In genomic region chr13:114817751-114818360, GRCm38 (mm10) we compare ENCODE assay signal across 7 mouse cellular contexts. TPM values are rescaled to one million over a fixed set of nuclear protein-coding genes. Genes with fewer than 3 reads are reported as not detected.
DNase-seq lines count a peak whose midpoint lies in the region; ATAC-seq lines count a peak whose summit lies in the region.

TSS of gene Mocs2 (plus strand) at chr13:114818236.

- DNase-seq in adrenal gland, postnatal 14 days, result peak; percentile 98
- peak; percentile 96 for DNase-seq in embryonic facial prominence, embryonic 11.5 days (ENCODE audit: low spot score)
- DNase-seq in heart, adult 11 months, result peak; percentile 99
- DNase-seq in kidney, adult 18-20 months, result peak; percentile 95
- DNase-seq in limb, embryonic 11.5 days (ENCODE audit: low spot score), result peak; percentile 96
- DNase-seq in midbrain, embryonic 14.5 days, result peak; percentile 99
- peak; percentile 88 to 98 for DNase-seq in spleen, adult 18-20 months

- ATAC-seq in embryonic facial prominence, embryonic 11.5 days (replicated peaks; ENCODE audit: insufficient number of reproducible peaks, low FRiP score, low TSS enrichment, low read depth), result peak; percentile 97
- peak; percentile 98 for ATAC-seq in limb, embryonic 11.5 days (ENCODE audit: insufficient number of reproducible peaks, low FRiP score, low TSS enrichment, low read depth)
- ATAC-seq in midbrain, embryonic 14.5 days (ENCODE audit: low FRiP score, low TSS enrichment), result peak; percentile 98

- no peak within 1 kb of the TSS for H3K27ac ChIP-seq in embryonic facial prominence, embryonic 11.5 days (replicated peaks; ENCODE audit: low read depth, low read length)
- H3K27ac ChIP-seq in limb, embryonic 11.5 days (replicated peaks; ENCODE audit: low read depth, low read length), result no peak within 1 kb of the TSS
- no peak within 1 kb of the TSS for H3K27ac ChIP-seq in midbrain, embryonic 14.5 days (replicated peaks; ENCODE audit: low read depth, low read length)

- no peaks in the 10 kb centered on the region for H3K36me3 ChIP-seq in embryonic facial prominence, embryonic 11.5 days (replicated peaks; ENCODE audit: control insufficient read depth, insufficient read depth, low read depth, low read length)
- no peaks in the 10 kb centered on the region; the same call in 1 of the 2 replicates for H3K36me3 ChIP-seq in limb, embryonic 11.5 days (ENCODE audit: control insufficient read depth, insufficient read depth, low read length)
- no peaks in the 10 kb centered on the region for H3K36me3 ChIP-seq in midbrain, embryonic 14.5 days (ENCODE audit: control insufficient read depth, insufficient read depth, low read length)

- H3K4me3 ChIP-seq in embryonic facial prominence, embryonic 11.5 days (ENCODE audit: low read depth, low read length), result peak within 1 kb of the TSS; percentile 67
- peak within 1 kb of the TSS; percentile 73 for H3K4me3 ChIP-seq in limb, embryonic 11.5 days (ENCODE audit: low read depth, low read length)
- peak within 1 kb of the TSS; percentile 72 for H3K4me3 ChIP-seq in midbrain, embryonic 14.5 days (replicated peaks; ENCODE audit: low read depth, low read length)

- under 1% methylated on average over 39 of the region's 39 CpGs for WGBS in embryonic facial prominence, embryonic 11.5 days
- under 1% methylated on average over 39 of the region's 39 CpGs for WGBS in limb, embryonic 11.5 days
- WGBS in midbrain, embryonic 14.5 days, result 1% methylated on average over 39 of the region's 39 CpGs

- no peaks in the 10 kb centered on the region for H3K27me3 ChIP-seq in embryonic facial prominence, embryonic 11.5 days (ENCODE audit: control insufficient read depth, insufficient read depth, low read length)
- no peaks in the 10 kb centered on the region for H3K27me3 ChIP-seq in limb, embryonic 11.5 days (ENCODE audit: control insufficient read depth, insufficient read depth, low read length)
- H3K27me3 ChIP-seq in midbrain, embryonic 14.5 days (ENCODE audit: control insufficient read depth, insufficient read depth, low read length), result no peaks in the 10 kb centered on the region

- H3K4me2 ChIP-seq in embryonic facial prominence, embryonic 11.5 days (ENCODE audit: low read depth, low read length), result peak within 1 kb of the TSS; percentile 74
- peak within 1 kb of the TSS; percentile 56 for H3K4me2 ChIP-seq in limb, embryonic 11.5 days (ENCODE audit: low read depth, severe bottlenecking)
- H3K4me2 ChIP-seq in midbrain, embryonic 14.5 days (ENCODE audit: low read length), result peak within 1 kb of the TSS; percentile 87

- H3K9ac ChIP-seq in embryonic facial prominence, embryonic 11.5 days (replicated peaks; ENCODE audit: low read length), result peak within 1 kb of the TSS; percentile 66
- peak within 1 kb of the TSS; percentile 60 for H3K9ac ChIP-seq in limb, embryonic 11.5 days (ENCODE audit: low read length)
- H3K9ac ChIP-seq in midbrain, embryonic 14.5 days (replicated peaks; ENCODE audit: low read length), result peak within 1 kb of the TSS; percentile 61

- H3K9me3 ChIP-seq in embryonic facial prominence, embryonic 11.5 days (replicated peaks; ENCODE audit: control insufficient read depth, low read length), result no peaks in the 10 kb centered on the region
- no peaks in the 10 kb centered on the region for H3K9me3 ChIP-seq in limb, embryonic 11.5 days (ENCODE audit: control insufficient read depth, low read length)
- no peaks in the 10 kb centered on the region for H3K9me3 ChIP-seq in midbrain, embryonic 14.5 days (ENCODE audit: control insufficient read depth, low read length)

- no peaks in the 10 kb centered on the region for H3K4me1 ChIP-seq in embryonic facial prominence, embryonic 11.5 days (ENCODE audit: control insufficient read depth, insufficient read depth, low read length)
- no peaks in the 10 kb centered on the region for H3K4me1 ChIP-seq in limb, embryonic 11.5 days (ENCODE audit: control insufficient read depth, insufficient read depth, low read length)
- peaks cover 10% of the 10 kb centered on the region; the same call in 1 of the 2 replicates for H3K4me1 ChIP-seq in midbrain, embryonic 14.5 days (ENCODE audit: control insufficient read depth, insufficient read depth, low read length)

RNA-seq across cellular contexts. Expression of gene Mocs2, which starts in this region (rescaled TPM):
- 177 and 191 TPM in 2 replicates for total RNA-seq in adrenal gland, postnatal 14 days (2021)
- 81.4 and 90.9 TPM in 2 replicates for polyA plus RNA-seq in embryonic facial prominence, embryonic 11.5 days (2014; fragmentation: Nextera tagmentation; extraction: Ambion mirVana)
- polyA plus RNA-seq in limb, embryonic 11.5 days (2014; fragmentation: Nextera tagmentation; extraction: Ambion mirVana), result 81.1 and 84.3 TPM in 2 replicates
- polyA plus RNA-seq in midbrain, embryonic 14.5 days (2014; fragmentation: Nextera tagmentation; extraction: Ambion mirVana), result 119 and 123 TPM in 2 replicates
